Mouse (Mus musculus): Measurements from ENCODE around the gene Mfsd11. TPM values are rescaled to one million over a fixed set of nuclear protein-coding genes. Genes with fewer than 3 reads are reported as not detected.

The Mfsd11 gene
- total and polyA plus RNA-seq, 3 experiments = 25.4 to 25.7 TPM; not detected in 1

- no peaks in the 10 kb centered on the region for H3K36me3 ChIP-seq (ENCODE audit: control insufficient read depth in 1 of 2, insufficient read depth in 2 of 2, low read length in 2 of 2)
- no peak overlapping the region for H3K9ac ChIP-seq (ENCODE audit: control insufficient read depth, low read depth, low read length, poor library complexity, severe bottlenecking)
- H3K27me3 ChIP-seq (ENCODE audit: control insufficient read depth in 1 of 2, insufficient read depth in 2 of 2, low read length in 2 of 2) = no peaks in the 10 kb centered on the region
- TF ChIP-seq ZC3H11A (IDR thresholded peaks at IDR 0.05; ENCODE audit: low read depth, low read length) (no peak), ETS1 (IDR thresholded peaks at IDR 0.05; ENCODE audit: low read depth, low read length) (no peak), MAZ (IDR thresholded peaks at IDR 0.05; ENCODE audit: low read depth, low read length) (no peak), E2F4 (IDR thresholded peaks at IDR 0.05; ENCODE audit: borderline replicate concordance, low read depth, low read length) (no peak)
- no peak for DNase-seq (ENCODE audit: low read depth, low spot score)
- H3K4me3 ChIP-seq (ENCODE audit: control insufficient read depth in 1 of 2, insufficient read depth in 1 of 2, low read depth in 2 of 2, low read length in 2 of 2) = no peak overlapping the region
- H3K4me1 ChIP-seq (ENCODE audit: control insufficient read depth in 1 of 2, insufficient read depth in 2 of 2, low read length in 2 of 2) = no peaks in the 10 kb centered on the region
- H3K79me2 ChIP-seq (ENCODE audit: control insufficient read depth, insufficient read depth, low read length, poor library complexity) = no peaks in the 10 kb centered on the region
- no peaks in the 10 kb centered on the region for H3K9me3 ChIP-seq (replicated peaks; ENCODE audit: insufficient read depth, low read length)
- H3K27ac ChIP-seq (ENCODE audit: control insufficient read depth, low read depth, low read length) = no peak overlapping the region
Observed at GRCm38 (mm10) chr11:116807116-116807515, 45.1 kb upstream of the Mfsd11 start.

GRCm38 (mm10) chr11:116807526-116807925, 44.7 kb upstream of the Mfsd11 start:
- TF ChIP-seq CHD2 (IDR thresholded peaks at IDR 0.05; ENCODE audit: low read length) (no peak), MAZ (IDR thresholded peaks at IDR 0.05; ENCODE audit: low read depth, low read length) (no peak), ZC3H11A (IDR thresholded peaks at IDR 0.05; ENCODE audit: low read depth, low read length) (no peak), MYB (IDR thresholded peaks at IDR 0.05; ENCODE audit: low read depth, low read length) (no peak), HCFC1 (IDR thresholded peaks at IDR 0.05; ENCODE audit: low read depth, low read length) (no peak), USF2 (IDR thresholded peaks at IDR 0.05; ENCODE audit: borderline replicate concordance in 1 of 2, insufficient read depth in 1 of 2, low read depth in 1 of 2, low read length in 2 of 2) (no peak), POLR2AphosphoS5 (IDR thresholded peaks at IDR 0.05; ENCODE audit: borderline replicate concordance, low read depth, low read length) (no peak), MEF2A (IDR thresholded peaks at IDR 0.05; ENCODE audit: extremely low read depth, insufficient replicate concordance, low read depth, low read length, poor library complexity, severe bottlenecking) (no peak), BHLHE40 (IDR thresholded peaks at IDR 0.05; ENCODE audit: borderline replicate concordance, low read depth, low read length) (no peak), ZMIZ1 (IDR thresholded peaks at IDR 0.05; ENCODE audit: low read depth, low read length) (no peak), TBP (IDR thresholded peaks at IDR 0.05; ENCODE audit: low read depth, low read length) (no peak), MAFK (IDR thresholded peaks at IDR 0.05; ENCODE audit: borderline replicate concordance, low read depth, low read length) (no peak)
- Histone ChIP-seq H3K4me1 (ENCODE audit: control insufficient read depth in 1 of 2, insufficient read depth in 2 of 2, low read length in 2 of 2) (no peaks in the 10 kb centered on the region), H3K4me3 (ENCODE audit: control insufficient read depth in 1 of 2, insufficient read depth in 1 of 2, low read depth in 2 of 2, low read length in 2 of 2) (no peak overlapping the region), H3K27me3 (ENCODE audit: control insufficient read depth in 1 of 2, insufficient read depth in 2 of 2, low read length in 2 of 2) (no peaks in the 10 kb centered on the region), H3K36me3 (ENCODE audit: control insufficient read depth in 1 of 2, insufficient read depth in 2 of 2, low read length in 2 of 2) (no peaks in the 10 kb centered on the region), H3K79me2 (ENCODE audit: control insufficient read depth, insufficient read depth, low read length, poor library complexity) (no peaks in the 10 kb centered on the region), H3K9ac (ENCODE audit: control insufficient read depth, low read depth, low read length, poor library complexity, severe bottlenecking) (no peak overlapping the region), H3K27ac (ENCODE audit: control insufficient read depth, low read depth, low read length) (no peak overlapping the region), H3K9me3 (replicated peaks; ENCODE audit: insufficient read depth, low read length) (no peaks in the 10 kb centered on the region)
- DNase-seq (ENCODE audit: low read depth, low spot score) = no peak
